Mouse (Mus musculus) olfactory bulb, adult 2 months (tissue): ENCODE results near the gene Osbpl6.

Source experiments
- CTCF ChIP-seq: fragments of 200-500 bp; IDR thresholded peaks from 2 replicates; pipeline ENCODE4 v1.5.1; 2012; ENCODE audit warnings: low read depth, mild to moderate bottlenecking, low read length, moderate library complexity; ENCODE audit not compliant: insufficient read depth
- POLR2A ChIP-seq: fragments of 200-500 bp; IDR thresholded peaks from 2 replicates; pipeline ENCODE4 v1.6.1; 2012; ENCODE audit warnings: mild to moderate bottlenecking, low read depth, low read length, moderate library complexity; ENCODE audit not compliant: insufficient read depth

DNA sequence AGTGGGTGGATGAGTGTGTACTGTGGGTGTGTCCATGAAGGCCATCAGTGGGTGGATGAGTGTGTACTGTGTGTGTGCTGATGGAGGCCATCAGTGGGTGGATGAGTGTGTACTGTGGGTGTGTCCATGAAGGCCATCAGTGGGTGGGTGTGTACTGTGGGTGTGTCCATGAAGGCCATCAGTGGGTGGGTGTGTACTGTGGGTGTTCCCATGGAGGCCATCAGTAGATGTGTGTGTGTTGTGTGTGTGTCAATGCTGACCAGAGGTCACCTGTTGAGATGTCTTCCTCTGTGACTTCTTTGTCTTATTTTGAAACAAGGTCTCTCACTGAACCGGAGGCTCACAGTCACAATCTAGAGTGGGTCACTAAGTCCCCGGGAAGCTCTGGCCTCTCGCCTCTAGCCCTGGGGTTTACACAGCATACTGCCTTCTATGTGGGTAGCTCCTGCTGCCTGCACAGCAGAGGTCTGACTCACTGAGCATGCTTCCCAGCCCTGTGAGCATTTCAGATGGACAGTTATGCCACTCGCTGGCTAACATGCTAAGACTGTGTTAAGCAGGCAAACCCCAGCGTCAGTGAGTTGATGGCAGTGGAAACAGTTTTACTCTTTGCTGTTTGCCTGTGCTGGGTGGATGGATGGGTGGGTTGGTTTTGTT is 112.2 kb downstream of the Osbpl6 start:
- TF ChIP-seq POLR2A, result no peak
- TF ChIP-seq CTCF, result no peak
